Mouse (Mus musculus) lung, adult 2 months (tissue): ENCODE measurements around the gene Padi4. TPM values are rescaled to one million over a fixed set of nuclear protein-coding genes. Genes with fewer than 3 reads are reported as not detected.

Source experiments
- DNase-seq: peaks from one replicate; pipeline ENCODE4 v3.0.0; 2022
- H3K4me1 ChIP-seq: fragments of 200-500 bp; 2 replicates; pipeline ENCODE4 v1.6.1; 2011; ENCODE audit warnings: low read length; ENCODE audit not compliant: control insufficient read depth, insufficient read depth
- H3K4me3 ChIP-seq: fragments of 200-500 bp; replicated peaks from 2 replicates; pipeline ENCODE3; 2011; ENCODE audit warnings: low read depth, mild to moderate bottlenecking, control low read depth, low read length; ENCODE audit errors: extremely low read depth
- CTCF ChIP-seq: fragments of 200-500 bp; IDR thresholded peaks from 2 replicates; pipeline ENCODE4 v1.5.1; 2011; ENCODE audit warnings: mild to moderate bottlenecking, low read length, control low read depth; ENCODE audit not compliant: insufficient read depth
- POLR2A ChIP-seq: fragments of 200-500 bp; IDR thresholded peaks from 2 replicates; pipeline ENCODE4 v1.6.1; 2011; ENCODE audit warnings: low read depth, mild to moderate bottlenecking, control low read depth, low read length, borderline replicate concordance; ENCODE audit errors: extremely low read depth
- WGBS: fragments of 180-500 bp; shearing (Covaris S2); methylation state at CpG from one replicate; pipeline ENCODE4 v1.1.7; 2018; 5-methylcytosine and 5-hydroxymethylcytosine counted together
- polyA plus RNA-seq: library from polyadenylated mRNA; depleted of rRNA; stranded (reverse); fragments of >200 nt; gene quantifications from 2 replicates; pipeline ENCODE4 v1.2.3, GENCODE M21; 2012

Padi4 gene
- polyA plus RNA-seq, 1 experiment, result 9.4 TPM

- no peak for DNase-seq
Observed at GRCm38 (mm10) chr4:140812191-140812590, 38.2 kb upstream of the Padi4 start.

GRCm38 (mm10) chr4:140810458-140811260, 36.6 kb upstream of the Padi4 start, which contains the start of gene Padi3:
Padi3 (minus strand) TSS chr4:140810648.
- TF ChIP-seq CTCF, result no peak
- TF ChIP-seq POLR2A, result no peak
- DNase-seq, result no peak
- Histone ChIP-seq H3K4me1 (no peaks in the 10 kb centered on the region), H3K4me3 (no peak within 1 kb of the TSS)
- 69% methylated on average over 16 of the region's 16 CpGs for WGBS

More at GRCm38 (mm10) chr4:140812191-140812590, 38.2 kb upstream of the Padi4 start:
- TF ChIP-seq CTCF, result no peak
- WGBS, result 46% methylated on average over 8 of the region's 8 CpGs
- peaks cover 4% of the 10 kb centered on the region; the same call in 1 of the 2 replicates for H3K4me1 ChIP-seq
- H3K4me3 ChIP-seq, result no peak overlapping the region

GRCm38 (mm10) chr4:140809118-140809517, 35.1 kb upstream of the Padi4 start:
- WGBS, result 41% methylated on average over 8 of the region's 8 CpGs
- H3K4me1 ChIP-seq, result no peaks in the 10 kb centered on the region
- H3K4me3 ChIP-seq, result no peak overlapping the region
- no peak for DNase-seq
- TF ChIP-seq CTCF, result no peak
- no peak for TF ChIP-seq POLR2A

GRCm38 (mm10) chr4:140804601-140805000, 30.6 kb upstream of the Padi4 start:
- TF ChIP-seq CTCF, result no peak
- no peak for TF ChIP-seq POLR2A
- DNase-seq, result no peak
- no peaks in the 10 kb centered on the region for H3K4me1 ChIP-seq
- WGBS, result 80% methylated on average over 9 of the region's 9 CpGs
- no peak overlapping the region for H3K4me3 ChIP-seq

GRCm38 (mm10) chr4:140801364-140801763, 27.3 kb upstream of the Padi4 start:
- H3K4me3 ChIP-seq, result no peak overlapping the region
- TF ChIP-seq CTCF, result no peak
- DNase-seq, result no peak
- no peaks in the 10 kb centered on the region for H3K4me1 ChIP-seq
- 68% methylated on average over 3 of the region's 3 CpGs for WGBS

GRCm38 (mm10) chr4:140796786-140797185, 22.8 kb upstream of the Padi4 start:
- Histone ChIP-seq H3K4me3 (no peak overlapping the region), H3K4me1 (no peaks in the 10 kb centered on the region)
- 60% methylated on average over 3 of the region's 3 CpGs for WGBS
- no peak for DNase-seq
- no peak for TF ChIP-seq POLR2A

GRCm38 (mm10) chr4:140794678-140795077, 20.6 kb upstream of the Padi4 start:
- H3K4me1 ChIP-seq, result no peaks in the 10 kb centered on the region
- TF ChIP-seq CTCF (no peak), POLR2A (no peak)
- H3K4me3 ChIP-seq, result no peak overlapping the region
- WGBS, result 74% methylated on average over 9 of the region's 9 CpGs
- no peak for DNase-seq

GRCm38 (mm10) chr4:140793795-140794194, 19.8 kb upstream of the Padi4 start:
- WGBS, result 72% methylated on average over 9 of the region's 9 CpGs
- TF ChIP-seq CTCF (0 out of 2 replicates have a peak, but pooled peaks have one; percentile 25), POLR2A (no peak)
- H3K4me3 ChIP-seq, result no peak overlapping the region
- H3K4me1 ChIP-seq, result no peaks in the 10 kb centered on the region; the same call in 1 of the 2 replicates
- DNase-seq, result no peak

- no peak for DNase-seq
- Histone ChIP-seq H3K4me1 (no peaks in the 10 kb centered on the region; the same call in 1 of the 2 replicates), H3K4me3 (no peak overlapping the region)
- 77% methylated on average over 7 of the region's 7 CpGs for WGBS
- no peak for TF ChIP-seq CTCF
- no peak for TF ChIP-seq POLR2A
Observed at GRCm38 (mm10) chr4:140792584-140792983, 18.5 kb upstream of the Padi4 start.

- DNase-seq, result no peak
- TF ChIP-seq POLR2A, result no peak
- no peak for TF ChIP-seq CTCF
- no peaks in the 10 kb centered on the region; the same call in 1 of the 2 replicates for H3K4me1 ChIP-seq
- 76% methylated on average over 16 of the region's 16 CpGs for WGBS
- no peak overlapping the region for H3K4me3 ChIP-seq
Observed at GRCm38 (mm10) chr4:140791071-140791470, 17.0 kb upstream of the Padi4 start.

GRCm38 (mm10) chr4:140789983-140790382, 15.9 kb upstream of the Padi4 start:
- H3K4me1 ChIP-seq, result no peaks in the 10 kb centered on the region; the same call in 1 of the 2 replicates
- TF ChIP-seq CTCF (no peak), POLR2A (no peak)
- H3K4me3 ChIP-seq, result no peak overlapping the region
- no peak for DNase-seq
- 85% methylated on average over 4 of the region's 4 CpGs for WGBS
